Mouse (Mus musculus) forebrain, embryonic 15.5 days (tissue): ENCODE data around the gene Swt1. TPM values are rescaled to one million over a fixed set of nuclear protein-coding genes. Genes with fewer than 3 reads are reported as not detected.
A peak's percentile ranks its signal among the peaks of the same experiment; 100 is the strongest.
"Not testable (repeated sequence)": the region's sequence is repeated elsewhere in the genome, so short reads cannot be mapped to it uniquely, and the experiment has no call there.

ENCODE experiments used
- ATAC-seq: fragments of 200-750 bp; cut with Nextera tagmentation; replicated peaks from 2 replicates; pipeline ENCODE4 v1.8.0; 2017; ENCODE audit warnings: mild to moderate bottlenecking, moderate TSS enrichment, moderate library complexity
- H3K27ac ChIP-seq: fragments of 300-500 bp; sonication (generic); replicated peaks from 2 replicates; pipeline ENCODE4 v1.5.1; 2015; ENCODE audit warnings: mild to moderate bottlenecking, inconsistent platforms
- H3K27me3 ChIP-seq: fragments of 300-500 bp; sonication (generic); 2 replicates; pipeline ENCODE4 v1.6.1; 2015; ENCODE audit warnings: inconsistent platforms
- H3K36me3 ChIP-seq: fragments of 300-500 bp; sonication (generic); 2 replicates; pipeline ENCODE4 v1.6.1; 2015; ENCODE audit warnings: mild to moderate bottlenecking, inconsistent platforms
- H3K4me1 ChIP-seq: fragments of 300-500 bp; sonication (generic); 2 replicates; pipeline ENCODE4 v1.6.1; 2015; ENCODE audit warnings: inconsistent platforms
- H3K4me2 ChIP-seq: fragments of 300-500 bp; sonication (generic); replicated peaks from 2 replicates; pipeline ENCODE4 v1.6.1; 2015; ENCODE audit warnings: mild to moderate bottlenecking, inconsistent platforms
- H3K4me3 ChIP-seq: fragments of 300-500 bp; sonication (generic); 2 replicates; pipeline ENCODE4 v1.5.1; 2015; ENCODE audit warnings: mild to moderate bottlenecking, inconsistent platforms
- H3K9ac ChIP-seq: fragments of 300-500 bp; sonication (generic); replicated peaks from 2 replicates; pipeline ENCODE4 v1.6.1; 2015; ENCODE audit warnings: mild to moderate bottlenecking, inconsistent platforms
- H3K9me3 ChIP-seq: fragments of 300-500 bp; sonication (generic); 2 replicates; pipeline ENCODE4 v1.6.1; 2016; ENCODE audit warnings: inconsistent platforms
- WGBS: fragments of 180-500 bp; shearing (Covaris S2); methylation state at CpG from one replicate; pipeline ENCODE4 v1.1.7; 2015; ENCODE audit warnings: mixed read lengths; 5-methylcytosine and 5-hydroxymethylcytosine counted together
- polyA plus RNA-seq: library from polyadenylated mRNA; unstranded; fragments of >200 nt; fragmentation: Nextera tagmentation; extraction: Ambion mirVana; gene quantifications from 2 replicates; pipeline ENCODE4 v1.2.1, GENCODE M21; 2015

The Swt1 gene
- polyA plus RNA-seq, 1 experiment from 2014 or later, result 24.2 TPM

- no peak for ATAC-seq
- no peaks in the 10 kb centered on the region for H3K27me3 ChIP-seq
- no peaks in the 10 kb centered on the region for H3K9me3 ChIP-seq
Measured at GRCm38 (mm10) chr1:151359374-151359773, 68.9 kb downstream of the Swt1 start.

GRCm38 (mm10) chr1:151355994-151356393 lies 72.3 kb downstream of the Swt1 start:
- Histone ChIP-seq H3K9ac (no peak overlapping the region), H3K9me3 (no peaks in the 10 kb centered on the region), H3K27me3 (no peaks in the 10 kb centered on the region), H3K4me2 (no peak overlapping the region), H3K27ac (no peak overlapping the region), H3K4me1 (no peaks in the 10 kb centered on the region), H3K4me3 (no peak overlapping the region), H3K36me3 (peaks cover 95% of the 10 kb centered on the region)
- ATAC-seq, result no peak
- WGBS, result 91% methylated on average over 5 of the region's 5 CpGs

More at GRCm38 (mm10) chr1:151359374-151359773, 68.9 kb downstream of the Swt1 start:
- Histone ChIP-seq H3K36me3 (peaks cover 93% of the 10 kb centered on the region), H3K27ac (no peak overlapping the region), H3K4me1 (no peaks in the 10 kb centered on the region), H3K4me3 (no peak overlapping the region), H3K9ac (no peak overlapping the region), H3K4me2 (no peak overlapping the region)
- WGBS, result 87% methylated on average over 3 of the region's 3 CpGs

GRCm38 (mm10) chr1:151352911-151353310 lies 75.3 kb downstream of the Swt1 start:
- Histone ChIP-seq H3K36me3 (peaks cover 75% of the 10 kb centered on the region), H3K4me2 (no peak overlapping the region), H3K9ac (no peak overlapping the region), H3K27me3 (no peaks in the 10 kb centered on the region), H3K4me3 (no peak overlapping the region), H3K27ac (no peak overlapping the region), H3K4me1 (peaks cover 18% of the 10 kb centered on the region), H3K9me3 (no peaks in the 10 kb centered on the region)
- ATAC-seq, result no peak
- 94% methylated on average over 2 of the region's 2 CpGs for WGBS

DNA sequence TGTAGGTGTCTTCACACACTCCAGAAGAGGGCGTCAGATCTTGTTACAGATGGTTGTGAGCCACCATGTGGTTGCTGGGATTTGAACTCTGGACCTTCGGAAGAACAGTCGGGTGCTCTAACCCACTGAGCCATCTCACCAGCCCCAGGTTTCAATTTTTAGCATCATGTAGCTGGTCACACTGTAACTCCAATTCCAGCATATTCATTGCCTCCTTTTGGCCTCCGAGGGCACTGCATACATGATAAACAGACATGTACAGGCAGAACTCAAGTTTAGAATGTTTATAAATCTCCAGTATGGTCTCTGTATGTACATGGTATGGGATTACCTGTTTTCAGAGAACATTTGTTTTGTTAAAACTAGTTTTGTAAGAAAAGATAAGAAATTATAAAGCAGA lies 80.0 kb downstream of the Swt1 start:
- not testable (repeated sequence) for H3K9me3 ChIP-seq, H3K9ac ChIP-seq, H3K4me3 ChIP-seq, H3K27ac ChIP-seq, ATAC-seq, H3K27me3 ChIP-seq, H3K4me2 ChIP-seq
- WGBS, result 78% methylated on average over 4 of the region's 4 CpGs
- Histone ChIP-seq H3K4me1 (peaks cover 37% of the 10 kb centered on the region), H3K36me3 (peaks cover 33% of the 10 kb centered on the region)

GRCm38 (mm10) chr1:151346681-151347127 lies 81.6 kb downstream of the Swt1 start:
- peaks cover 17% of the 10 kb centered on the region for H3K36me3 ChIP-seq
- 35% methylated on average over 6 of the region's 6 CpGs for WGBS
- H3K9ac ChIP-seq, result peak overlapping the region; percentile 93
- H3K4me2 ChIP-seq, result peak overlapping the region; percentile 55
- no peak for ATAC-seq
- no peaks in the 10 kb centered on the region for H3K9me3 ChIP-seq
- H3K4me1 ChIP-seq, result peaks cover 49% of the 10 kb centered on the region
- no peaks in the 10 kb centered on the region for H3K27me3 ChIP-seq
- H3K4me3 ChIP-seq, result peak overlapping the region; percentile 90
- no peak overlapping the region for H3K27ac ChIP-seq

- no peaks in the 10 kb centered on the region for H3K9me3 ChIP-seq
- peaks cover 9% of the 10 kb centered on the region; the same call in 1 of the 2 replicates for H3K36me3 ChIP-seq
- H3K4me3 ChIP-seq, result peak overlapping the region; percentile 90
- ATAC-seq, result no peak
- peak overlapping the region; percentile 93 for H3K9ac ChIP-seq
- H3K4me2 ChIP-seq, result peak overlapping the region; percentile 55
- H3K27ac ChIP-seq, result no peak overlapping the region
- no peaks in the 10 kb centered on the region for H3K27me3 ChIP-seq
- H3K4me1 ChIP-seq, result peaks cover 49% of the 10 kb centered on the region
Measured at GRCm38 (mm10) chr1:151345863-151346195, 82.4 kb downstream of the Swt1 start.

DNA sequence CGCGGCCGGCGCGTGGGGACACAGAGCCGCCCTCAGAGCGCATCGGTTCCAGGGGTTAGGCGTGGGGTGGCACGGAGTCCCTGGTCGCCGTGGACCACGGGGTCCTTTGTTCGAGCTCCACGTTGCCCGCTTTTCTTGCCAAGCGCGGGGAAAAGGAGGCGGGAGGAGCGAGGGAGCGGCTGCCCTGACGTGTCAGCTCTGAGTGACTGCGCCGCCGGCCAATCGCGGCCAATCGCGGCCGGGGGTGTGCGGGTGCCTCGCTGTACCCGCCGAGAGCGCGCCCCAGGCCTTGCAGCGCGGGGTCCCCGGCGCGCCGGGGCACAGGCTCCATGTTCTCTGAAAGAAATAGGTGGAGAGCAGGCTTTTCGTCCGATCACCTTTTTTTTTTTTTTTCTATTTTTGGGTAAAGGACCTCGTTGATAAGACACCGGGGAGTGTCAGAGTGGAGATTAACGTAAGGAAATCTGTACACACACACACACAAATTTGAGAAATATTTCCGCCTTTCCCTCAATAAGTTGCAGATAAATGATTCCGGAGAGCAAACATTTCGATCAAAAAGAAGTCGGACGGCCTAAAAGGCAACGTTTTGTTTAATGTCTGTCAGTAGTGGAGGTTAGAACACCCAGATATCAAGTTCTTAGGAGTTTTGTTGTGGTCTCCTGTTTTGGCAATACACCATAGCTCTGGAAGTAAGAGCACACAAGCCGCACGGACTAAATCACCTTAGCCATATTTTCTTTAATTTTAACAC lies 83.0 kb downstream of the Swt1 start:
- Histone ChIP-seq H3K4me1 (peaks cover 48% of the 10 kb centered on the region), H3K4me2 (peak overlapping the region; percentile 55), H3K27me3 (no peaks in the 10 kb centered on the region), H3K9ac (peak overlapping the region; percentile 93), H3K9me3 (no peaks in the 10 kb centered on the region), H3K27ac (peak overlapping the region; percentile 96), H3K4me3 (peak overlapping the region; percentile 90), H3K36me3 (peaks cover 5% of the 10 kb centered on the region; the same call in 1 of the 2 replicates)
- WGBS, result under 1% methylated on average over 54 of the region's 55 CpGs
- ATAC-seq, result peak; percentile 90

- H3K4me2 ChIP-seq, result peak within 1 kb of the TSS; percentile 55
- no peaks in the 10 kb centered on the region for H3K27me3 ChIP-seq
- H3K9me3 ChIP-seq, result no peaks in the 10 kb centered on the region
- peak within 1 kb of the TSS; percentile 96 for H3K27ac ChIP-seq
- H3K36me3 ChIP-seq, result no peaks in the 10 kb centered on the region
- H3K4me1 ChIP-seq, result peaks cover 42% of the 10 kb centered on the region
- WGBS, result under 1% methylated on average over 96 of the region's 104 CpGs
- H3K4me3 ChIP-seq, result peak within 1 kb of the TSS; percentile 90
- peak within 1 kb of the TSS; percentile 93 for H3K9ac ChIP-seq
- ATAC-seq, result peak; percentile 97
Measured at GRCm38 (mm10) chr1:151344283-151345108, 83.8 kb downstream of the Swt1 start, which contains the start of gene Ivns1abp. Ivns1abp (plus strand) TSS chr1:151344477.

GRCm38 (mm10) chr1:151343571-151344282 lies 84.5 kb downstream of the Swt1 start:
- H3K9me3 ChIP-seq, result no peaks in the 10 kb centered on the region
- no peak for ATAC-seq
- 1% methylated on average over 17 of the region's 17 CpGs for WGBS
- H3K9ac ChIP-seq, result peak overlapping the region; percentile 58
- H3K27ac ChIP-seq, result peak overlapping the region; percentile 61
- H3K4me1 ChIP-seq, result peaks cover 37% of the 10 kb centered on the region
- H3K27me3 ChIP-seq, result no peaks in the 10 kb centered on the region
- H3K4me3 ChIP-seq, result peak overlapping the region; percentile 90
- H3K4me2 ChIP-seq, result peak overlapping the region; percentile 55
- no peaks in the 10 kb centered on the region for H3K36me3 ChIP-seq

DNA sequence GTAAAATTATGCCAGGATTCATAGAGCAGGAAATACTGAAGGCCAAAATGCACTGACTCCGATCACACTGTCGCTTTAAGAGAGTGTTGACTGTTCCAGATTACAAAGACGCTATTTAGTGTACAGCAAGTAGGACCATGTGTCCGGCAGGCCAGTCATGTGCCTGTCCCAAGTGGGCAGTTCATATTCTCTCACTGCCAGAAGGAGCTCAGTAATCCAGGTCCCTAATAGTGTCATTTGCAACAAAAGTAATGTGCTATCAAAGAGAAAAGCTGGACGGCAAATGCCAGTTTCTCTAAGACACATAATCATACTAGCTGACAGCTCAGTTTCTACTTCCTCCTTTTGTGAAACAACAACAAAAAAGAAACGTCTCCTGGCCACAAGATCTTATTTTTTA lies 85.3 kb downstream of the Swt1 start:
- Histone ChIP-seq H3K4me1 (peaks cover 30% of the 10 kb centered on the region), H3K4me3 (peak overlapping the region; percentile 90), H3K4me2 (peak overlapping the region; percentile 55; the same call in 1 of the 2 replicates), H3K27me3 (no peaks in the 10 kb centered on the region), H3K27ac (peak overlapping the region; percentile 15; the same call in 1 of the 2 replicates), H3K36me3 (no peaks in the 10 kb centered on the region), H3K9ac (no peak overlapping the region; the same call in 1 of the 2 replicates), H3K9me3 (no peaks in the 10 kb centered on the region)
- 25% methylated on average over 6 of the region's 6 CpGs for WGBS
- no peak for ATAC-seq

GRCm38 (mm10) chr1:151342311-151342710 lies 85.9 kb downstream of the Swt1 start:
- no peak for ATAC-seq
- Histone ChIP-seq H3K4me1 (peaks cover 30% of the 10 kb centered on the region), H3K4me3 (no peak overlapping the region), H3K4me2 (no peak overlapping the region), H3K9ac (no peak overlapping the region), H3K9me3 (no peaks in the 10 kb centered on the region), H3K27me3 (no peaks in the 10 kb centered on the region), H3K36me3 (no peaks in the 10 kb centered on the region), H3K27ac (no peak overlapping the region)
- 45% methylated on average over 3 of the region's 3 CpGs for WGBS
